Mouse (Mus musculus) heart, postnatal 10 days (tissue): ENCODE measurements around the gene Slc28a2. TPM values are rescaled to one million over a fixed set of nuclear protein-coding genes. Genes with fewer than 3 reads are reported as not detected.
"Not testable (repeated sequence)": the region's sequence is repeated elsewhere in the genome, so short reads cannot be mapped to it uniquely, and the experiment has no call there.

Source experiments
- DNase-seq, 2 experiments: peaks; one replicate each; pipeline ENCODE4 v3.0.0; 2021
- intact Hi-C: fragments of 180-260 bp; cut with DNase I; formaldehyde crosslinking; loops from one replicate; pipeline ENCODE4 v1.15.1; 2025
- total RNA-seq, 2 experiments: library from RNA; stranded (reverse); gene quantifications; 2 replicates each; pipeline ENCODE4 v1.2.3; 2021

The Slc28a2 gene
- total RNA-seq, 2 experiments from 2014 or later = 23.0 to 32.1 TPM

DNA sequence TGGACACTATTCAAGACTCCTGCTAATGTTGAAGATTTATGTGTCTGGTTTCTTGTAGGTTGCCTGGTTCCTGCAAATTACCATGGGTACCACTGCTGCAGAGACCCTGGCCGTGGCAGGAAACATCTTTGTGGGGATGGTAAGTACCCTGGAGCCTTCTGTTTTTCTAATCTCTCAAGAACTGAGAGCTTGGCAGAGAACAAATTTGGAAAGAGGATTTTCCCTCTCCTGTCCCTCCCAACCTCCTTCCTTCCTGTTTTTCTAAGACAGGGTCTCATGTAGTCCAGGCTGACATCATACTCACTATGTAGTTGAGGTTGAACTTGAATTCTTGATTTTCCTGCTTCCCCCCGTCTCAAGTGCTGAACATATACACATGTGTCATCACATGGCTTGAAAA, 26.1 kb downstream of the Slc28a2 start:
- intact Hi-C loops = loop anchor here (5.0 kb wide), 1 partner anchor 70 kb away; no protein-coding TSS in a partner anchor
- DNase-seq = peak in 1 of 2 experiments; percentile 5

DNA sequence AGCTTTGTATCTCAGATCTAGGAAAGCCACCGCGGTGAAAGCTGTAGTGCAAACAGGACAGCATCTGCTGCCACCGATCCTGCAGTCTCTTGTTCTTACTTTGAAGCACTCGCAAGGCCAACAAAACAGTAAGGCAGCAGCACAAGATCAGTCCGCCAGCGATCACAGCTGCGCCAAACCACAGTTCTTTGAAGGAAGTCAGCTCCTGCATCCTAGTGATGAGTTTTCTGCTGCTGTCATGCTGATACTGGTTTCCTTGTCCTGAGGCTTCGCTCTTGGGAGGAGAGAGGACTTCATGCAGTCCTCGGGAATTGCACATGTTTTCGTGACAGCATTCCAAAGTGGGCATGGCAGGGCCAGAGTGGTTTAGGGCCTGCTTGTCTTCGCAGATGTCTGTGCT, 40.6 kb downstream of the Slc28a2 start:
- DNase-seq = peak; percentile 13 to 26
- intact Hi-C loops = loop anchor here (1.0 to 10.0 kb wide), 3 partner anchors 87 to 270 kb away; no protein-coding TSS in a partner anchor

DNA sequence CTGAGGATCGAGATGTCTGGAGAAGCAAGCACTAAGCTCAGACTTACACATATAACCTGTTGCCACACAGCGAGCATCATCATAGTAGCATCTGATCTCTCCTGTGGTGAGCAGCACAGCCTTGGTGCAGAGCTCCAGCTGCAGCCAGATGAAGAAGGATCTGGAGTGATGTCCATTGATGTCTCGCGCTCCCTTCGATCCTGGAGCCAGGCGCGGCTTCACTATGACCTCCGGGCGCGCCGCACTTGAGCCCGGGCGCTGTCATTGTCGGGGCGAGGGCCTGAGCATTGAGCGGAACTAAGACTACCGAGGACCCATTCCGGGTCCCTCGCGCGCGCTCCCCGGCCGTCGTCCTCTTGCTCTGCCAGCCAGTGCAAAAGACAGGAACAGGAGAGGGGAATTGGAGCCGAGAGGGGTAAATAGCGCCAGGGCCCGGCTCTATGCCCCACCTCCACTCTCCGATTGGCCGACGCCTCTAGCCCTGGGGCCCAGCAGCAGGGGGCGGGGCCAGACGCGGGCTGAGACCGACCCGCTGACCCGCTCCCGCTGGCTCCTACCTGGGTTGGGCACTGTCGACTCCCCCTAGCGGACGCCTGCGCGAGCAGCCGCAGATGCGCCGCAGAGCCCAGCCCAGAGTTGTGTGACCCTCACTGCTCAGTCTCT, 41.2 kb downstream of the Slc28a2 start:
- intact Hi-C loops = loop anchor here (1.0 to 10.0 kb wide), 4 partner anchors 87 to 270 kb away; no protein-coding TSS in a partner anchor
- DNase-seq = peak; percentile 93 to 94

DNA sequence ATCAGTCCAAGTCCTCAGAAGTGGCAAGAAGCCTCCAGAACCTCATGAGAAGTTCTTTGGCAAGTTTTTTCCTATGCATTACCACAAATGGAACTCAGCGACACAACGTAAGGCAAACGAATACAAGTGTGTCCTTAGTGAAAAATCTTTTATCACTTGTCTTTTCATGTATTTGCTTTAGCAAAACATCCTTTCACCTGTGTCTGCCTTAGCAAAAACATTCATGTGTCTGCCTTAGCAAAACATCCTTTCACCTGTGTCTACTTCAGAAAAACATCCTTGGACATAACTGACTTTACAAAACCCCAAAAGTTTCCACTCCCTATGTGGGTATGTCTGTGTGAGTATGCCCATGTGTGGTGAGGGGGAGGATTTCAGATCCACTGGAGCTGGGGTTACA, 42.9 kb downstream of the Slc28a2 start:
- no peak for DNase-seq
- intact Hi-C loops = loop anchor here (2.0 to 10.0 kb wide), 3 partner anchors 120 to 272 kb away; no protein-coding TSS in a partner anchor

DNA sequence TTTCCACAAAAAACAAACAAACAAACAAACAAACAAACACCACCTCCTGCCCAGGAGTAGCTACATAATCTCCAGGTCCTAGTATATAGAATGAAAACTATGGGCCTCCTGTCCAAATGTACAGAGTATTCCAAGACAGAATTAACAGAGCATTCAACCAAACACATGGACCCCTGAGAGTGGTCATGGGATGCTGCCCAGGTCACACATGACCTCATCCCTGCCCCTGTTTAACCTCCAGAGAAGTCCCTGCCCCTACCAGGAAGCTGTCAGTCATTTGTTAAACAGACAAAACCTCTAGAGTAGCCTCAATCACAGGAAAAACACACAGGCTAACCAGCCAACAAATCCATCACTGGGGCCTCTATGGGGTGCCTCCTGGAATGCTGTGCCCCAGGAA, 50.3 kb downstream of the Slc28a2 start:
- intact Hi-C loops = no loop called here
- DNase-seq = no peak

DNA sequence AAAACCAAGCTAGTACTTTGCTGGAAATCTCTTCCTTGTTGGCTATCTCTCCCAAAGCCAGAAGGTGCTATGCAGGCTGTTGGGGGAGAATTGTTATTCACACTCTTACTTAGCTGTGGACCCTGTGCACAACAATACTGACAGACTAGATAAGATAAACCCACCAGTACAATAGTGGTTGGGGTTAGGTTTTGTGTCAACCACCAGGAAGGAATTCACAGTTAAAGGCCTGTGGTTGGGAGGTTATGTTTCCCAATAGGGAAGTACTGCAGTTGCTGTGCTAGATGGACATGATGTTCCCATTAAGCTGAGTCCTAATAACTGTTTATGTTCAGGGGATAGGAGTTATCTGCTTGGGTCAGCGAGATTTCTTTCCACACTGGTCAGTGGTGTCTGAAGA, 57.5 kb downstream of the Slc28a2 start:
- DNase-seq, intact Hi-C loops: not testable (repeated sequence)

DNA sequence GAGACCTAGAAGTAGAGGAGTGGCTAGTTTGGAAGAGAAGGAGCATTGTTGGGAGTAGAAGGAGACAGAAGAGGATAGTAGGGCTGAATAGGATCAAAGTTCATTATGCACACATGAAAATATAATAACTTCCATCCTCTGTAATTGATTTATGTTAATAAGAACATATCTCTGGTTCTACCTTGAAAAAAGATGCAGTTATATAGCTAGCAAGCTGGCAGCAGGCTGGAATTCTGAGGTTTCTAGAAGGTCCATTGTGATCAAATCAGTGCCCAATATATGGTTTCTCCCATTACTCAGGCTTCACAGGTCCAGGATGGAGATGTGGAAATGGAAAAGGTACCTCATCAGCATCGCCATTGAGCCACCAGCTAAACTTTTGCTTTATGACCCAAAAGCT, 58.4 kb downstream of the Slc28a2 start, which contains the start of gene Gm14085:
TSS of gene Gm14085 (plus strand) at position 301 of the 400 bp plus-strand sequence.
- DNase-seq = no peak
- intact Hi-C loops = no loop called here

DNA sequence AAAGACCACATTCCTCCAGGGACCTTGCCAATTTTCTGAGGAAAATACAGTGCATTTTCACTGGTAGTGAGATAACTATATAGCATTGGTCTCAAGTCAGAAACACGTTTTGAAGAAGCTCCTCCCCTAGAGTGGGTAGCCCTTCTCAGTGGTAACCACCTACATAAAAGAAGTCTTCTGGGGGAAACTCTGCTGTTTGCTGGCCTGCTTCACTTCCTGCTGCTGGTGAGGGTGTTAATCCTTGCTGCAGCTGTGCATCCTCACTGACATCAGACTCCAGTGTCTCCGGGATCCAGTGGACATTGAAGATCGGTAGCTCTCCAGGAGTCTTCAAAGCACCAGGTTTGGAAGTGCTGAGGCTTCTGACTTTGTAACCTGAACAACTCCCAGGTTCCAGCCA, 59.4 kb downstream of the Slc28a2 start:
- DNase-seq, intact Hi-C loops: not testable (repeated sequence)

DNA sequence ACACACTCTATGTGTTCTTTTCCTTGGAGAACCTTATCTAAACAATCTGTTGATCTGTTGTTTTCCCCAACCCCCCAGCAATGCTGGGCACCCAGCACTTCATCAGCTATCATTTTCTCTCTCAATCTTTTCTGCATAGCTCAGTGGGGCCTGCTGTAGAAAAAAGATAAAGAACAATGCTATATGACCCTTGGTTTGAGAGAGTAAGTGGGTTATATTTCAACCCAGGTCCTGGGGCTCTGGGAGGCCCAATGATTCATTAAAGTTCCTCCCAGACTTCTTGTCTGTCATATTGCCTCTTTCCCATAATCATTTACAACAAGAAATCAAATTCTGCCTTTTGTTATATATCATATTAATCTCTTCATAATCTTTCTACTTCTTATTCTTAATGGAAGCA, 59.8 kb downstream of the Slc28a2 start:
- DNase-seq, intact Hi-C loops: not testable (repeated sequence)

DNA sequence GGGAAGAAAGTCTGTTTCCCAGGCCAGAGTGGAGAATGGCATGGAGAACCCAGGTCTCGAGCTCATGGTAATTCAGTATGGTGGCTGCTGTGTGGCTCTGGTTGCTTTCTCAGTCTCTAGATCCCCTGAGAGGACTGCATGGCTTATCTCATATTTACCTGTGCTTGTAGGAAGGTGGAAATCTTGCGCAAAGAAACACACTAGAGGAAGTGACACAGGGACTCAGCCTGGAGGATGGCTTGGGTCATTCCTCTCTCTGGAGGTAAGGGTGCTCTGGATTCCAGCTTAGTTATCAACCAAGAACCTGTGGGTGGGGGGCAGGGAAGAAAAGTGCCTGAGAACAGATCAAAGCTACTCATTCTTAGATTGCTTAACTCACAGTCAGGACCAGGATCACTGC, 60.4 kb downstream of the Slc28a2 start:
- intact Hi-C loops = no loop called here
- no peak for DNase-seq

Other genes starting within 250 kb of the Slc28a2 start
- gene Patl2, start 240.3 kb upstream of the Slc28a2 start, total RNA-seq = not detected
- not detected for gene Terb2, start 240.2 kb upstream of the Slc28a2 start, total RNA-seq
- gene Sord, start 191.7 kb upstream of the Slc28a2 start, total RNA-seq = 100 to 1,000 TPM in 1 of 2 experiments, 10 to 100 TPM in 1; 88.5 to 113 TPM
- gene Duox2, start 128.0 kb upstream of the Slc28a2 start, total RNA-seq = under 1 TPM; 0.34 to 0.45 TPM
- not detected for gene Duoxa2, start 127.6 kb upstream of the Slc28a2 start, total RNA-seq
- gene Duoxa1, start 112.7 kb upstream of the Slc28a2 start, total RNA-seq = under 1 TPM; 0.27 to 0.45 TPM
- under 1 TPM; 0.22 to 0.26 TPM for gene Duox1, start 110.8 kb upstream of the Slc28a2 start, total RNA-seq
- gene Shf, start 57.3 kb upstream of the Slc28a2 start, total RNA-seq = 1 to 10 TPM; 7.9 to 9.6 TPM
- gene Gm14085, start 58.5 kb downstream of the Slc28a2 start, total RNA-seq = under 1 TPM; 0.67 to 0.74 TPM
- gene Gatm, start 184.8 kb downstream of the Slc28a2 start, total RNA-seq = 1 to 10 TPM; 7.5 to 8.2 TPM
- under 1 TPM in 1 of 2 experiments, not detected in 1; 0.45 TPM for gene AA467197, start 210.5 kb downstream of the Slc28a2 start, total RNA-seq